Mouse (Mus musculus) limb, embryonic 14.5 days (tissue): Measurements from ENCODE around the gene Zdhhc23. TPM values are rescaled to one million over a fixed set of nuclear protein-coding genes. Genes with fewer than 3 reads are reported as not detected.
A peak's percentile ranks its signal among the peaks of the same experiment; 100 is the strongest.

Source experiments
- ATAC-seq: fragments of 200-750 bp; cut with Nextera tagmentation; 2 replicates; pipeline ENCODE4 v1.8.0; 2017; ENCODE audit warnings: low read depth, moderate number of reproducible peaks, moderate TSS enrichment; ENCODE audit not compliant: low FRiP score
- DNase-seq: peaks from one replicate; pipeline ENCODE4 v3.0.0-alpha.2; 2015; ENCODE audit warnings: low spot score
- H3K27ac ChIP-seq: fragments of 300-500 bp; sonication (generic); replicated peaks from 2 replicates; pipeline ENCODE4 v1.5.1; 2014; ENCODE audit warnings: low read depth, mild to moderate bottlenecking, low read length, moderate library complexity, mixed read lengths
- H3K27me3 ChIP-seq: fragments of 300-500 bp; sonication (generic); 2 replicates; pipeline ENCODE4 v1.6.1; 2014; ENCODE audit warnings: low read length, mixed read lengths; ENCODE audit not compliant: control insufficient read depth, insufficient read depth
- H3K36me3 ChIP-seq: fragments of 300-500 bp; sonication (generic); 2 replicates; pipeline ENCODE4 v1.6.1; 2014; ENCODE audit warnings: mild to moderate bottlenecking, low read length, moderate library complexity, mixed read lengths; ENCODE audit not compliant: control insufficient read depth, insufficient read depth
- H3K4me1 ChIP-seq: fragments of 300-500 bp; sonication (generic); 2 replicates; pipeline ENCODE4 v1.6.1; 2014; ENCODE audit warnings: antibody characterized with exemption, low read length, mixed read lengths; ENCODE audit not compliant: control insufficient read depth, insufficient read depth
- H3K4me2 ChIP-seq: fragments of 300-500 bp; sonication (generic); replicated peaks from 2 replicates; pipeline ENCODE4 v1.6.1; 2014; ENCODE audit warnings: low read depth, mild to moderate bottlenecking, low read length, moderate library complexity; ENCODE audit not compliant: severe bottlenecking
- H3K4me3 ChIP-seq: fragments of 300-500 bp; sonication (generic); replicated peaks from 2 replicates; pipeline ENCODE4 v1.5.1; 2014; ENCODE audit warnings: low read length
- H3K9ac ChIP-seq: fragments of 300-500 bp; sonication (generic); 2 replicates; pipeline ENCODE4 v1.6.1; 2014; ENCODE audit warnings: mild to moderate bottlenecking, low read depth, low read length, moderate library complexity; ENCODE audit not compliant: severe bottlenecking
- H3K9me3 ChIP-seq: fragments of 300-500 bp; sonication (generic); 2 replicates; pipeline ENCODE4 v1.6.1; 2016; ENCODE audit warnings: low read length; ENCODE audit not compliant: control insufficient read depth
- POLR2A ChIP-seq: fragments of 200-500 bp; IDR thresholded peaks from 2 replicates; pipeline ENCODE4 v1.8.0; 2012; ENCODE audit warnings: inconsistent platforms, mild to moderate bottlenecking, moderate library complexity, borderline replicate concordance; ENCODE audit not compliant: insufficient read depth, insufficient read length; ENCODE audit errors: extremely low read depth
- WGBS: fragments of 180-500 bp; shearing (Covaris S2); extraction: QIAGEN DNeasy Blood & Tissue Kit; methylation state at CpG from one replicate; pipeline ENCODE4 v1.1.7; 2014; 5-methylcytosine and 5-hydroxymethylcytosine counted together
- polyA plus RNA-seq, 2 experiments: library from polyadenylated mRNA; depleted of rRNA in 1 of 2; stranded (reverse) in 1 of 2; unstranded in 1 of 2; fragments of >200 nt; fragmentation: Nextera tagmentation in 1 of 2; extraction: Ambion mirVana in 1 of 2; gene quantifications; 2 replicates each; pipeline versions ENCODE4 v1.2.1 to v1.2.3; 2012 to 2014

Gene Zdhhc23
- polyA plus RNA-seq, 2 experiments = 0.62 to 0.97 TPM

- H3K27me3 ChIP-seq = no peaks in the 10 kb centered on the region
- H3K9ac ChIP-seq = no peak overlapping the region
- H3K4me1 ChIP-seq = no peaks in the 10 kb centered on the region
- DNase-seq (no peak), ATAC-seq (no peak)
- 0 out of 2 replicates have a peak, but pooled peaks cover 3% of the 10 kb centered on the region for H3K36me3 ChIP-seq
- 60% methylated on average over 5 of the region's 5 CpGs for WGBS
- no peak overlapping the region for H3K27ac ChIP-seq
- H3K4me3 ChIP-seq = no peak overlapping the region
- no peak overlapping the region for H3K4me2 ChIP-seq
- TF ChIP-seq POLR2A = no peak
- no peaks in the 10 kb centered on the region for H3K9me3 ChIP-seq
These were observed 22.5 kb upstream of the Zdhhc23 start for GRCm38 (mm10) chr16:44002086-44002485.

DNA sequence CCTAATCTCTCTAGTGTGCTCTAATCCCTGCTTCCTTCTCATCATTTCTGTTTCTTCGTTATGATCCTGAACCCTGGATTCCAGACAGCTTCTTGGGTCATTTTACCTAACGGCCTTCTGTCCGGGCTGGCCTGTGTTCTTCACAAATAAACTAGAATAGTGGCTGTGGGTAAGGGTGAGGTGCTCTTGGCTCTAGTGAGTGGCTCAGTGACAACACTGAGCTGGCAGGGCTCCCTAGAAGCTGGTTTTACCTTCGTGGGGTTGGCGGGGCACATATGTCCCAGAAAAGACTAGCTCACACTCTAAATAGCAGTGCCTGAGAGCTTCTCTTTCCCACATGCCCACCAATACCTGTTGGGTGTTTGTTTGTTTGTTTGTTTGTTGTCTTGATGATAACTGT, 19.9 kb upstream of the Zdhhc23 start:
- no peak overlapping the region for H3K27ac ChIP-seq
- H3K4me1 ChIP-seq = no peaks in the 10 kb centered on the region
- DNase-seq (no peak), ATAC-seq (no peak)
- H3K9ac ChIP-seq = no peak overlapping the region
- H3K4me2 ChIP-seq = no peak overlapping the region
- H3K9me3 ChIP-seq = no peaks in the 10 kb centered on the region
- no peak for TF ChIP-seq POLR2A
- no peak overlapping the region for H3K4me3 ChIP-seq
- H3K36me3 ChIP-seq = no peaks in the 10 kb centered on the region
- H3K27me3 ChIP-seq = no peaks in the 10 kb centered on the region
- 65% methylated on average over 5 of the region's 5 CpGs for WGBS

- no peak overlapping the region for H3K4me2 ChIP-seq
- 76% methylated on average over 8 of the region's 8 CpGs for WGBS
- H3K9ac ChIP-seq = no peak overlapping the region
- ATAC-seq (no peak), DNase-seq (no peak)
- no peaks in the 10 kb centered on the region for H3K9me3 ChIP-seq
- H3K27ac ChIP-seq = no peak overlapping the region
- no peaks in the 10 kb centered on the region for H3K4me1 ChIP-seq
- no peaks in the 10 kb centered on the region for H3K27me3 ChIP-seq
- no peak overlapping the region for H3K4me3 ChIP-seq
- H3K36me3 ChIP-seq = no peaks in the 10 kb centered on the region
- no peak for TF ChIP-seq POLR2A
These were observed 19.5 kb upstream of the Zdhhc23 start for GRCm38 (mm10) chr16:43999111-43999510.

- Histone ChIP-seq H3K9me3 (no peaks in the 10 kb centered on the region), H3K4me1 (no peaks in the 10 kb centered on the region), H3K4me3 (no peak overlapping the region), H3K27ac (no peak overlapping the region), H3K36me3 (no peaks in the 10 kb centered on the region), H3K4me2 (no peak overlapping the region), H3K9ac (no peak overlapping the region), H3K27me3 (no peaks in the 10 kb centered on the region)
- DNase-seq (no peak), ATAC-seq (no peak)
- no peak for TF ChIP-seq POLR2A
- 74% methylated on average over 3 of the region's 3 CpGs for WGBS
These were observed 15.0 kb upstream of the Zdhhc23 start for GRCm38 (mm10) chr16:43994623-43995022.

- H3K9ac ChIP-seq = no peak overlapping the region
- no peaks in the 10 kb centered on the region for H3K27me3 ChIP-seq
- H3K4me3 ChIP-seq = no peak overlapping the region
- 77% methylated on average over 4 of the region's 4 CpGs for WGBS
- H3K9me3 ChIP-seq = no peaks in the 10 kb centered on the region
- H3K27ac ChIP-seq = no peak overlapping the region
- no peak overlapping the region for H3K4me2 ChIP-seq
- no peaks in the 10 kb centered on the region for H3K4me1 ChIP-seq
- DNase-seq (no peak), ATAC-seq (no peak)
- H3K36me3 ChIP-seq = no peaks in the 10 kb centered on the region
- TF ChIP-seq POLR2A = no peak
These were observed 6.7 kb upstream of the Zdhhc23 start for GRCm38 (mm10) chr16:43986299-43986698.

- H3K9ac ChIP-seq = peak overlapping the region; percentile 59
- no peaks in the 10 kb centered on the region for H3K36me3 ChIP-seq
- no peak for TF ChIP-seq POLR2A
- no peak for DNase-seq
- H3K27me3 ChIP-seq = 0 out of 2 replicates have a peak, but pooled peaks cover 8% of the 10 kb centered on the region
- no peaks in the 10 kb centered on the region for H3K9me3 ChIP-seq
- no peak overlapping the region for H3K27ac ChIP-seq
- peak overlapping the region; percentile 100 for H3K4me2 ChIP-seq
- H3K4me1 ChIP-seq = peaks cover 5% of the 10 kb centered on the region; the same call in 1 of the 2 replicates
- peak overlapping the region; percentile 68 for H3K4me3 ChIP-seq
- ATAC-seq = no peak
- WGBS = 28% methylated on average over 9 of the region's 9 CpGs
These were observed 569 bp upstream of the Zdhhc23 start for GRCm38 (mm10) chr16:43980110-43980609.
